Mouse (Mus musculus) midbrain, embryonic 10.5 days (tissue): Measurements from ENCODE around the gene Heg1. TPM values are rescaled to one million over a fixed set of nuclear protein-coding genes. Genes with fewer than 3 reads are reported as not detected.

ENCODE experiments used
- DNase-seq: peaks from one replicate; pipeline ENCODE4 v3.0.0-alpha.2; 2017; ENCODE audit warnings: low spot score
- H3K27ac ChIP-seq: fragments of 300-500 bp; sonication (generic); replicated peaks from 2 replicates; pipeline ENCODE4 v1.5.1; 2016; ENCODE audit warnings: mild to moderate bottlenecking
- H3K27me3 ChIP-seq: fragments of 300-500 bp; sonication (generic); 2 replicates; pipeline ENCODE4 v1.6.1; 2016; ENCODE audit warnings: low read depth, mild to moderate bottlenecking; ENCODE audit not compliant: poor library complexity, severe bottlenecking
- H3K36me3 ChIP-seq: fragments of 300-500 bp; sonication (generic); 2 replicates; pipeline ENCODE4 v1.6.1; 2016; ENCODE audit warnings: mild to moderate bottlenecking, moderate library complexity
- H3K4me1 ChIP-seq: fragments of 300-500 bp; sonication (generic); 2 replicates; pipeline ENCODE4 v1.6.1; 2016
- H3K4me3 ChIP-seq: fragments of 300-500 bp; sonication (generic); 2 replicates; pipeline ENCODE4 v1.5.1; 2016; ENCODE audit warnings: mild to moderate bottlenecking, moderate library complexity
- H3K9me3 ChIP-seq: fragments of 300-500 bp; sonication (generic); replicated peaks from 2 replicates; pipeline ENCODE4 v1.6.1; 2016; ENCODE audit warnings: mild to moderate bottlenecking
- WGBS: fragments of 180-500 bp; shearing (Covaris S2); methylation state at CpG from one replicate; pipeline ENCODE4 v1.1.7; 2016; 5-methylcytosine and 5-hydroxymethylcytosine counted together
- polyA plus RNA-seq: library from polyadenylated mRNA; unstranded; fragments of >200 nt; fragmentation: Nextera tagmentation; extraction: Ambion mirVana; gene quantifications from 2 replicates; pipeline ENCODE4 v1.2.1, GENCODE M21; 2016

Gene Heg1
- 34.3 and 45.7 TPM in 2 replicates for polyA plus RNA-seq

DNA sequence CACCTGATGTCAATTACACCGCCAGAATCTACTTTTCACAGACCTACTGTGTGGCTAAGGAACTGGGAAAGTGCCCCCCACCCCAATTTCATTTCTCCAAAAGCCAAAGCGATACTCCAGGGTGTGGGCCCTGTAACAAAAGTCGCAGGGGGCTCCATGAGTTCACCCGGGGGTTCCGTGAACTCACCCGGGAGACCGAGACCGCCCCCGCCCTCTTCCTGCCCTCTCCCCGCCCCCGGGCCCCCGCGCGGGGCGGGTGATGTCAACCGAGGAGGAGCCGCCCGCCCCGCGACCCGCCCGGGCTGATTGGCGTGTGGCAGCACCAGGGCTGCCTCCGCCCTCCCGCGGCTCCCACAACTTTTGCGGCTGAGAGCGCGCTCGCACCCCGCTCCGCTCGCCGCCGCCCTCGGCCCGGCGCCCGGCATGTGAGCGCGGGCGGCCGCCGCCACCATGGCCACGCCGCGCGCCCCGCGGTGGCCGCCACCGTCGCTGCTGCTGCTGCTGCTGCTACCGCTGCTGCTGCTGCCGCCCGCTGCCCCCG, at the start of gene Heg1:
Gene Heg1 (plus strand): TSS at position 209 of the 541 bp plus-strand sequence.
- H3K9me3 ChIP-seq: no peaks in the 10 kb centered on the region
- 1% methylated on average over 56 of the region's 57 CpGs for WGBS
- peak within 1 kb of the TSS; percentile 93 for H3K4me3 ChIP-seq
- peaks cover 14% of the 10 kb centered on the region for H3K36me3 ChIP-seq
- no peaks in the 10 kb centered on the region for H3K27me3 ChIP-seq
- peak; percentile 80 for DNase-seq
- H3K4me1 ChIP-seq: peaks cover 73% of the 10 kb centered on the region
- H3K27ac ChIP-seq: peak within 1 kb of the TSS; percentile 97

- DNase-seq: no peak
- peak overlapping the region; percentile 38; the same call in 1 of the 2 replicates for H3K27ac ChIP-seq
- no peaks in the 10 kb centered on the region for H3K27me3 ChIP-seq
- H3K9me3 ChIP-seq: no peaks in the 10 kb centered on the region
- 82% methylated on average over 12 of the region's 12 CpGs for WGBS
- no peaks in the 10 kb centered on the region for H3K36me3 ChIP-seq
- no peaks in the 10 kb centered on the region for H3K4me1 ChIP-seq
- H3K4me3 ChIP-seq: no peak overlapping the region
Observed at GRCm38 (mm10) chr16:33635836-33636595, 48.2 kb upstream of the Heg1 start.

- Histone ChIP-seq H3K36me3 (no peaks in the 10 kb centered on the region), H3K27ac (no peak overlapping the region), H3K9me3 (no peaks in the 10 kb centered on the region; the same call in 1 of the 2 replicates), H3K4me1 (no peaks in the 10 kb centered on the region), H3K27me3 (no peaks in the 10 kb centered on the region), H3K4me3 (no peak overlapping the region)
- DNase-seq: no peak
- 81% methylated on average over 3 of the region's 3 CpGs for whole genome bisulfite sequencing
Observed at GRCm38 (mm10) chr16:33641779-33642178, 42.4 kb upstream of the Heg1 start.

DNA sequence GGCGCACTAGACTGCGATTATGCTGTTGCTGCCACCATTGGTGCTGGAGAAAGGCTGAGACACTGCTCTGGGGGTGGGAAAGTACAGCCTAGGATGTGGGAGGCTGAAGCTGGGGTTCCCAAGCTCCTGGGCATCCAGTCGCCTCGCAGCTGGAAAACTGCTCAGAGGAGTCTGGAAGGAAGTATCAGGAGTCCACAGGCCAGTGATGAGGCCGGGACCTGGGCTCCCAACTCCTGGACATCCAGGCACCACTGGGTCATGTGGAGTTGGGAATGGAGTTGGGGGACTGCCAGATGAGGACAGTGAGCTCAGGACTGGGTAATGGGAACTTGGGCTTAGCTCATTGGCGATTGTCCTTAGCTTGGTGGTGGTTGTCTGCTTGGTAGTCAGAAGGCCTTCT, 31.1 kb upstream of the Heg1 start:
- no peaks in the 10 kb centered on the region for H3K36me3 ChIP-seq
- H3K4me1 ChIP-seq: no peaks in the 10 kb centered on the region
- H3K9me3 ChIP-seq: peaks cover 25% of the 10 kb centered on the region; the same call in 1 of the 2 replicates
- no peak overlapping the region for H3K27ac ChIP-seq
- no peak for DNase-seq
- no peak overlapping the region for H3K4me3 ChIP-seq
- H3K27me3 ChIP-seq: no peaks in the 10 kb centered on the region
- WGBS: 91% methylated on average over 6 of the region's 6 CpGs

DNA sequence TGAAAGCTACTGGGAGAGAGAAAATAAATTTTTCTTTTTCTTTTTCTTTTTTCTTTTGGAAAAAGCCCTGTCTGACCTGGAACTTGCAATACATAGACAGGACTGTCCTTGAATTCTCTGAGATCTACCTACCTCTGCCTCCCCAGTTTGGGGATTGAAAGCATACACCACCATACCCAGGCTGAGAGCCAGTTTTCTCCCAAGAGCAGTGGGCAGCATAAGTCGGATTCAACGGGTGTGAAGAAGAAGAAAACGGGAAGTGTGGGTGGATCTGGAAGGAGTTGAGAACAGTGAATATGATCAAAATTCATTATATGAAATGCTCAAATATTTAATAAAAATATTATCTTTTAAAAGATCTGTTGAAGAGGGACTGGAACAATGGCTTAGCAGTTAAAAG, 28.7 kb upstream of the Heg1 start:
- Histone ChIP-seq H3K9me3 (peaks cover 4% of the 10 kb centered on the region; the same call in 1 of the 2 replicates), H3K27me3 (no peaks in the 10 kb centered on the region), H3K36me3 (no peaks in the 10 kb centered on the region), H3K4me1 (peaks cover 8% of the 10 kb centered on the region; the same call in 1 of the 2 replicates), H3K27ac (no peak overlapping the region), H3K4me3 (no peak overlapping the region)
- 90% methylated on average over 3 of the region's 3 CpGs for WGBS
- no peak for DNase-seq

DNA sequence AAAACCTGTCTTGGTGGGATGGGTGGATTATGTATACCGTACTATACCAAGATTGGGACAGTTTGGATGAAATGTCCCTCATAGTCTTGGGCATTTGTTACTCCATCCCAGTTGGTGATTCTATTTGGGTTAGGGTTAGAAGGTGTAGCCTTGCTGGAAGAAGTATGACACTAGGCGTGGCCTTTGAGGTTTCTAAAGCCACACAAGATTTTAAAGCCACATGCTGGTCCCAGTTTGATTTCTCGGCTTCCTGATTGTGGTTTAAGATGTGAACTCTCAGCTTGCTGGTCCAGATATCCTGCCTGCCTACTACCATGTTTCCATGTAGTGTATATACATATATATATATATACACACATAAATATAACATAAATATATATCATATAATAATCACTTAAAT, 27.0 kb upstream of the Heg1 start:
- H3K4me1 ChIP-seq: peaks cover 8% of the 10 kb centered on the region; the same call in 1 of the 2 replicates
- H3K36me3 ChIP-seq: no peaks in the 10 kb centered on the region
- WGBS: 88% methylated on average over 3 of the region's 3 CpGs
- H3K27ac ChIP-seq: no peak overlapping the region
- no peak for DNase-seq
- no peak overlapping the region for H3K4me3 ChIP-seq
- no peaks in the 10 kb centered on the region for H3K9me3 ChIP-seq
- no peaks in the 10 kb centered on the region for H3K27me3 ChIP-seq

DNA sequence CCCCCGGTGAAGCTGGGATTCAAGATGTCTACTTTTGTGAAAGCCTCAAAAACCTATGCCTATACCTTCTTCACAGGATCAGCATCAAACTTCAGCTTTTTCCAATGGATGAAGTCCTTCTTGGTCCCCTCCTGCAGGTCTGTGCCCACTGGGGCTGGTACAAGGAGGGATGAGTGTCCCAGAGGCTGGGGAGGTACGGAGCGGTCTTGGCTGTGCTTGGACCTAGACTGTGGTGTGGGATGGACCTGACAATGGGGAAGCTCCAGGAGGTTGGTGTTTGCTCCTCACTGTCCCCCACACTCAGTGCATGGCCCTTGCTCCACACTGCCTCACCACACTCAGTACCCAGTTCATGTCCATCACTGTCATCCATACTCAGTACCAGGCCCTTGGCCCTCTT, 26.0 kb upstream of the Heg1 start:
- Histone ChIP-seq H3K4me3 (no peak overlapping the region), H3K36me3 (no peaks in the 10 kb centered on the region), H3K27me3 (no peaks in the 10 kb centered on the region), H3K27ac (0 out of 2 replicates have a peak overlapping the region, but pooled peaks have one; percentile 28), H3K4me1 (peaks cover 8% of the 10 kb centered on the region; the same call in 1 of the 2 replicates), H3K9me3 (no peaks in the 10 kb centered on the region)
- DNase-seq: no peak
- WGBS: 93% methylated on average over 3 of the region's 3 CpGs

DNA sequence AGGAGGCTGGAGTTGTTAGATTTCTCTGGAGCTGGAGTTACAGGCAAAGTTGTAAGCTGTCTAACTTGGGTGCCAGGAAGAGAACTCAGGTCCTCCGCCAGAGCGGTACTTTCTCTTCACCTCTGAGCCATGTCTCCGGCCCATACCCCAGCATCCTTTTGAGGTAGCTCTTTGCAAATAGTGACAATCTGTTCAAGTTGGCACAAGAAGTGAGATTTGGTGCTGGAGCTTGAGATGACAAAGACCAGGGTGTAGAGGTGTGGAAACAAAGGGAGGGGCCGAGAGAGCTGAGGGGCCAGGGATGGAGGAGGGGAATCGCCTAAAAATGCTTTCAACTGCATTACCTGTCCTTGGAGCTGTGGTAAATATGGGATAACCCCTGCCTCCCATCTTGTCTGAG, 24.6 kb upstream of the Heg1 start:
- H3K4me1 ChIP-seq: peaks cover 8% of the 10 kb centered on the region; the same call in 1 of the 2 replicates
- H3K36me3 ChIP-seq: no peaks in the 10 kb centered on the region
- WGBS: 90% methylated on average over 5 of the region's 5 CpGs
- H3K4me3 ChIP-seq: no peak overlapping the region
- no peak overlapping the region for H3K27ac ChIP-seq
- no peak for DNase-seq
- H3K27me3 ChIP-seq: no peaks in the 10 kb centered on the region
- H3K9me3 ChIP-seq: no peaks in the 10 kb centered on the region

- Histone ChIP-seq H3K36me3 (no peaks in the 10 kb centered on the region), H3K27me3 (no peaks in the 10 kb centered on the region), H3K9me3 (no peaks in the 10 kb centered on the region), H3K4me3 (no peak overlapping the region), H3K4me1 (peaks cover 8% of the 10 kb centered on the region; the same call in 1 of the 2 replicates), H3K27ac (no peak overlapping the region)
- 69% methylated on average over 5 of the region's 5 CpGs for WGBS
- no peak for DNase-seq
Observed at GRCm38 (mm10) chr16:33660125-33660524, 24.0 kb upstream of the Heg1 start.

DNA sequence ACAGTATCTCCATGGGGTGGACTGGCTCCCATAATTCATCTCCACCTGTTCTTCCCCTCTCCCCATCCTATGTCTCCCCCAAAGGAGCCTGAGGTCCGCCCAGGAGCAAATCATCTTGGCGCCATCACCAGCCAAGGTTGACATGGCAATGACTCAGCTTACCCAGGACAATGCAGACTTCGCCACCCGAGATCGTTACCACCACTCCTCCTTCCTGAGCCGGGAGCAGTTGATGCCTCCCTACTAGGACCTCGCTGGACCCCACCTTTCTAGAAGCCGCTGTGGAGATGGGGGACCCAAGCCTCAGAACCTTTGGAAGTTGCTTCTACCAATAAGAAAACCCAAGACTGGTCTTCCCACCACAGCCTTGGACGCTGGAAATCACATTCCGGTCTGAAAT, 21.3 kb upstream of the Heg1 start:
- Histone ChIP-seq H3K4me3 (no peak overlapping the region), H3K9me3 (no peaks in the 10 kb centered on the region), H3K27me3 (no peaks in the 10 kb centered on the region), H3K4me1 (peaks cover 8% of the 10 kb centered on the region; the same call in 1 of the 2 replicates), H3K36me3 (no peaks in the 10 kb centered on the region), H3K27ac (no peak overlapping the region; the same call in 1 of the 2 replicates)
- no peak for DNase-seq
- 93% methylated on average over 10 of the region's 10 CpGs for WGBS

DNA sequence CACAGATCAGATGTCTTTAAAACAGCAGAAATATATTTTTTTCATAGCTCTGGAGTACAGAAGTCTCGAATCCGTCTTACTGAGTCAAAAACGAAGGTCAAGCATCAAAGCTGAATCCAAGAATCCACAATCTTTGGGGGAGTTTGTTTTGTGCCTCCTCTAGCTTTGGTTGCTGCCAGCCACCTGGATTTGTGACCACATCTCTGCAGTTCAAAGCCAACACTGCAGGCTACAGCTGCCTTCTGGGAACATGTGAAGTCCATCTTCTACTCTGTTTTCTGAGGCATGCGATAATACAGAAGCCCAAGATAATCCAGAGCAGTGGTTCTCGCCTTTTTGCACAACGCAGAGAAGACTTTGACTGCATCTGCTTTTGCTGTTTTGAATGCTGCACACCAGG, 17.9 kb upstream of the Heg1 start:
- peaks cover 4% of the 10 kb centered on the region; the same call in 1 of the 2 replicates for H3K4me1 ChIP-seq
- no peaks in the 10 kb centered on the region for H3K27me3 ChIP-seq
- no peaks in the 10 kb centered on the region for H3K36me3 ChIP-seq
- DNase-seq: no peak
- no peaks in the 10 kb centered on the region for H3K9me3 ChIP-seq
- 94% methylated on average over 6 of the region's 6 CpGs for WGBS
- H3K4me3 ChIP-seq: no peak overlapping the region
- no peak overlapping the region for H3K27ac ChIP-seq

- 90% methylated on average over 4 of the region's 4 CpGs for WGBS
- H3K4me3 ChIP-seq: no peak overlapping the region
- DNase-seq: no peak
Observed at GRCm38 (mm10) chr16:33666985-33667538, 17.1 kb upstream of the Heg1 start.

GRCm38 (mm10) chr16:33668448-33668847, 15.7 kb upstream of the Heg1 start:
- Histone ChIP-seq H3K27ac (no peak overlapping the region), H3K36me3 (no peaks in the 10 kb centered on the region), H3K4me3 (no peak overlapping the region), H3K4me1 (peaks cover 10% of the 10 kb centered on the region), H3K27me3 (no peaks in the 10 kb centered on the region), H3K9me3 (no peaks in the 10 kb centered on the region)
- over 99% methylated on average over 2 of the region's 2 CpGs for WGBS
- no peak for DNase-seq

More at GRCm38 (mm10) chr16:33666985-33667538, 17.1 kb upstream of the Heg1 start:
- Histone ChIP-seq H3K27me3 (no peaks in the 10 kb centered on the region), H3K27ac (no peak overlapping the region), H3K4me1 (peaks cover 4% of the 10 kb centered on the region; the same call in 1 of the 2 replicates), H3K36me3 (no peaks in the 10 kb centered on the region), H3K9me3 (no peaks in the 10 kb centered on the region)
